Mouse (Mus musculus): Measurements from ENCODE around the gene Atg14.

DNA sequence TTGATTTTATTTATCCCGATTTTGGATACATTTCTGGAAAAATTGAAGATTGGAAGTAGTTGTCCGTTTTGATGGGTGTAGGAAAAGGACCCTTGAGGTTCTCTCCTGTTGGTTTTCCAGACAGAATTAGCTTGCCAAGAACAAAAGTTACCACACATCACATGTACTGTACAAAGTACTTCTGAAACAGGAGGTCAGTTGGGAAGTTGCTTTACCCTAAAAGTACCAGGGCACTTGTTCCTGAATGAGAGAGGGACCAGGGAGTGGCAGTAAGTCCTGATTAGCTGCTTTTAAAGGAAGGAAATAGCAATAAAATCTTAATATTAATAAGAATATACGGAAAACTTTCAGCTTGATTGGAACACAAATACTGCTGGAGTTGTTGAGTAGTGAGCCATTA is 73.3 kb downstream of the Atg14 start:
- no peak for TF ChIP-seq CTCF (IDR thresholded peaks at IDR 0.05; ENCODE audit: extremely low read depth, insufficient read depth, low read length)
- TF ChIP-seq POLR2A (IDR thresholded peaks at IDR 0.05; ENCODE audit: extremely low read depth, insufficient read depth, low read length), result no peak

Measured in cortical plate, adult 2 months (tissue).